Mouse (Mus musculus): ENCODE measurements around the gene Aoc3. TPM values are rescaled to one million over a fixed set of nuclear protein-coding genes. Genes with fewer than 3 reads are reported as not detected.
"Not testable (repeated sequence)": the region's sequence is repeated elsewhere in the genome, so short reads cannot be mapped to it uniquely, and the experiment has no call there.

The Aoc3 gene
- polyA plus RNA-seq (2015; fragmentation: Nextera tagmentation; extraction: Ambion mirVana), result 0.69 and 0.78 TPM in 2 replicates

DNA sequence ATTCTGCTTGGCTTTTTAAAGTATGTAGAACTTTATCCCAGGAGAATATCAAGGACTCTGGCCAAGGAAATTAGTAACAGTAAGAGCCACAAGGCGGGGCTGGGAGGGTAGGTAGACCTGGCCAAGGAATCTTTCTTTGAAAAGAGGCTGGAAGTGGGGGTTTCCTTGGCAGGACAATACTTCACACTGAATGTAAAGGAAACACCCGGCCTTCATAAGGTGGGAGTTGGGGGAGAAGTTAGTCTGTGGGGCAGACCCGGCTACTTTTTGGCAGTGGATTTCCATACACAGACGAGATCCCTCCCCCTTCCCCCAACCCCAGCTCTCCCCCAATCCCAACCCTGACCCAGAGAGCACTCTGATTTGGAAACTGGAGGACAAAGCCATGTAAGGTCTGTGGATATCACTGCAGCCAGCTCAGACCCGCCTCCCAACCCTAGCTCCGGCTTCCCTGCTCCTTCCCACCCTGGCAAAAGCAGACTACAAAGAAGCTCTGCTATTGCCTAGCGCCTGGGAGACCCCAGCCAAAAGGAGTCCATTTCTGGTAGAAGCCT lies at the start of gene Aoc3:
Gene Aoc3, plus strand, starts transcription at position 235 of the 554 bp plus-strand sequence.
- no peak for DNase-seq (ENCODE audit: low spot score)

- no peak for DNase-seq (ENCODE audit: low spot score)
Measured at GRCm38 (mm10) chr11:101280837-101281236, 49.6 kb upstream of the Aoc3 start.

DNA sequence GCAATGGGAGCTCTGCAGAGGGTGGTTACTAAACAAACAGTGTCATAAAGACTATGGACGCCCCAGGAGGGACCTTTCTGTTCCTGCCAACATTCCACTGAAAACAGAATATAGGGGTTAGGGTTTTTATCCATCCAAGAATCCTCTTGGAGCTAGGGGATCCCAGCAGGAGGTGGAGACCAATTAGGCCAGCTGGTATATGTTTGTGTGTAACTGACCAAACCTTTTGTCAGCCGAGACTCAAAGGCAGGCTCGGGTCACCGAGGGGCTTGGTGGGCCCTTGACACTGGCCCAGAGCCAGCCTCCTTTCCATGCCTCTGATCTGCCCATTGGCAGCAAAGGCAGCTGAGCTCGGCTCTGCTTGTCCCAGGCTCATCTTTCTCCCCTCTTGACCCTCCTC lies 47.5 kb upstream of the Aoc3 start:
- DNase-seq (ENCODE audit: low spot score), result no peak

DNA sequence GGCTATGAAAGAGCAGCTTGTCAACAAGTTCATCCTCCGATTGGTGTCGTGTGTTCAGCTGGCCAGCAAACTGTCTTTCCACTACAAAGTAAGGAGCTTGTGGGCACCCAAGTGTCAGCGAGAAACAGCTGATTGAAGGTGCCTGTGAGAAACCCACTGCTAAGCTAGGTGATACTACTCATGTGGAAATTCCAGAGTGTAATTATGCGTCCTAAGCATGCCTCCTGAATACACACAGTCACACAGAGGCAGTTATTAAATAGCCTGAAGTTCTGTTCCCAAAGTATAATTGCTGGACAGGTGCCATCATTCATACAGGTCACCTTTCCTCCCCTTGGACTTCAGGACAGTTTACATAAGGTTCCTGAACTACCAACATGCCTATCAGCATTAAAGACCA lies 46.6 kb upstream of the Aoc3 start:
- no peak for DNase-seq (ENCODE audit: low spot score)

GRCm38 (mm10) chr11:101287306-101287705 lies 43.1 kb upstream of the Aoc3 start:
- no peak for DNase-seq (ENCODE audit: low spot score)

- no peak for DNase-seq (ENCODE audit: low spot score)
Measured at GRCm38 (mm10) chr11:101291231-101291630, 39.2 kb upstream of the Aoc3 start.

GRCm38 (mm10) chr11:101295191-101295590 lies 35.2 kb upstream of the Aoc3 start:
- no peak for DNase-seq (ENCODE audit: low spot score)

DNA sequence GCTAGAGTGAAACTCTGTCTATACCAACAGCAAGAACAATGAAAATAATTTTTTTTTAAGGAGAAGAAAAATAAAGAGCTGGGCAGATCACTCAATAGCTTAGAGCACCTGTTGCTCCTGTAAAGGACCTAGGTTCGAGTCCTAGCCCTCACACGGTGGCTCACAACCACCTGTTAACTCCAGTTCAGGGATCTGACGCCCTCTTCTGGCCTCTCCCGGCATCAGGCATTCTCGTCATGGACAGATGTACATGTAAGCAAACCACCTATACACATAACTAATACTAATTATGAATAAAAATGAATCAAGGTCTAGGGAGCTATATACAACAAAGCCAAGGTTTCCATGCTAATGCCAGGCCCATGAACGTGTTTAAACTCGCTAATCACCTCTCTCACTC lies 29.5 kb upstream of the Aoc3 start:
- DNase-seq (ENCODE audit: low spot score), result no peak

- no peak for DNase-seq (ENCODE audit: low spot score)
Measured at GRCm38 (mm10) chr11:101301299-101302003, 29.0 kb upstream of the Aoc3 start.

GRCm38 (mm10) chr11:101302004-101302798 lies 28.2 kb upstream of the Aoc3 start, which contains the start of gene Becn1:
TSS of gene Becn1 (minus strand) at chr11:101302286.
- DNase-seq (ENCODE audit: low spot score), result peak; percentile 93

DNA sequence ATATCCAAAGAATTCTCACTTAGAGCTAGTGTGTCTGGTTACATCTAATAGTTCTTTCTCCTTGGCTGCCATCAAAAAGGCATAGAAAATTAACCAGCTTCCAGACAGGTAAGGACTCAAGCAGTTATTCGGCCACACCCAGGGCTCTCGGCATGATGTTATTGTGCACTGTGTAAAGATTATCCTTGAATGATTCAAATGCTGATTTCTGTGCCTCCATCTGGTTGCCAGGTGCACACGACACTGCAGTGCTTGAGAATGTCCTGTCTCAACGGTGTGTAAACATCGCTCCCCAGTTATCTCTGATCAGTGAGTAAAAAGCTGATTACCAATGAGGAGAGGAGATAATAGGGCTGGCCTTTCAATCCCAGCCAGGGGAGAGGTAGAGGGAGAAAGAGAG lies 22.7 kb upstream of the Aoc3 start:
- no peak for DNase-seq (ENCODE audit: low spot score)

DNA sequence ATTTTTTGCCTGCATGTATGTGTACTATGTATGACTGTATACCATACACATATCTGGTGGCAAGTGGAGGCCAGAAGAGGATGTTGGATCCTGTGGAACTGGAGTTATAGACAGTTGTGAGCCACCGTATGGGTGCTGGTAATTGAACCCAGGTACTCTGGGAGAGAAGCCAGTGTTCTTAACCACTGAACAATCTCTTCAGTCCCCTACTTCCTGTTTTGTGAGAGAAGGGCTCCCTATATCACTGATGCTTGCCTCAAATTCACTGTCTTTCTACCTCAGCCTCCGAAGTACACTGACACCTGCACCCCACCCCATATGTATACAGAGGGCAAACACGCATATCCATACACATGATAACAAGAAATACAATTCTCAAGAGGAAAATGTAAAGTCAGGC lies 19.3 kb upstream of the Aoc3 start:
- no peak for DNase-seq (ENCODE audit: low spot score)

DNA sequence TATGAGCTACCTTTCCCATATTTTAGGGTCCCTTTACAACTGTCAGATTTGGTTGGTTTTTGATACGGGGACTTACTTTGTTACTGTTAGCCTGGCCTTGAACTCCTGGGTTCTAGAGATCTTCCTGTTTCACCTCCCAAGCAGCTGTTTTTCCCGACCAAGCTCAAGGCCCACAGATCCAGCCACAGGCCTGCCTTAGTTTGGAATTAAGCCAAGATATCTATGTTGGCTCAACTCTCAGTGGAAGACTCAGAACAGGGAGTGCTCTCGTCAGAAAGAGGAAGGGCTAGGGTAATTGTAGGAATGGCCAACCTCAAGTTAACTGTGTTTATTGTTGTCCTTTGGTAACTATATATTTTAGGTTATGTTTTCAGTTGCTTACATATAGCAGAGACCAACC lies 18.3 kb upstream of the Aoc3 start:
- no peak for DNase-seq (ENCODE audit: low spot score)

DNA sequence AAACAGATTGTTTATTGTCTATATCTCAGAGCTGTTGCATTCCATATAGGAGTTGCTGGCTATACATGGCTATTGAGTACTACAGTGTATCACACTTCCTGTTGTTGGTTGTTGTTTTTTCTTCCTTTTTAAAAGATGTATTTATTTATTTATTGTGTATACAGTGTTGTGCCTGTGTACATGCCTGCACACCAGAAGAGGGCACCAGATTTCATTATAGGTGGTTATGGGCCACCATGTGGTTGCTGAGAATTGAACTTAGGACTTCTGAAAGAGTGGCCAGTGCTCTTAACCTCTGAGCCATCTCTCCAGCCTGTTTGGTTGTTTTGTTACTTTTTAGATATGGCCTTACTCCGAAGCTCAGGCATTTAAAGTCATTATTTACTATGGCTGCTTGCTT lies 15.8 kb upstream of the Aoc3 start:
- DNase-seq (ENCODE audit: low spot score), result no peak

DNA sequence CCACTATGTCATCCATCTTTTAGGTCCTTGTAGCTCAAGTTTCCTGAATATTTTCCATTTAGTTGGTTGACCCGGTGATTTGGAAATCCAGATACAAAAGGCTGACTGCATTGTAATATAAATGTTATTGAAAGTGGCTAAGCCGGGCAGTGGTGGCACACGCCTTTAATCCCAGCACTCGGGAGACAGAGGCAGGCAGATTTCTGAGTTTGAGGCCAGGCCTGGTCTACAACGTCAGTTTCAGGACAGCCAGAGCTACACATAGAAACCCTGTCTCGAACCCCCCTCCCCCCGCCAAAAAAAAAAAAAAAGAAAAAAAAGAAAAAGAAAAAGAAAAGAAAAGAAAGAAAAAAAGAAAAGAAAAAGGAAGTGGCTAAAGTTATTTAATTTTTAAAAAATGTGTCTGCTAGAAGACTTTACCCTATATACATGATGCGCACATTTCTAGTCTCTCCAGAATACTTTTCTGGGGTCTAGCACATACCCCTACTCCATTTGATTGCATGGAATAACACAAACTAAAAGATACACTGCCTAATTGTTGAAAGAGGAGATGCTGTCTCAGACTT lies 15.2 kb upstream of the Aoc3 start:
- no peak for DNase-seq (ENCODE audit: low spot score)

- DNase-seq (ENCODE audit: low spot score), result peak; percentile 92
Measured at GRCm38 (mm10) chr11:101315665-101316500, 14.5 kb upstream of the Aoc3 start, which contains the start of gene Psme3. TSS of gene Psme3 (plus strand) at chr11:101316213.

DNA sequence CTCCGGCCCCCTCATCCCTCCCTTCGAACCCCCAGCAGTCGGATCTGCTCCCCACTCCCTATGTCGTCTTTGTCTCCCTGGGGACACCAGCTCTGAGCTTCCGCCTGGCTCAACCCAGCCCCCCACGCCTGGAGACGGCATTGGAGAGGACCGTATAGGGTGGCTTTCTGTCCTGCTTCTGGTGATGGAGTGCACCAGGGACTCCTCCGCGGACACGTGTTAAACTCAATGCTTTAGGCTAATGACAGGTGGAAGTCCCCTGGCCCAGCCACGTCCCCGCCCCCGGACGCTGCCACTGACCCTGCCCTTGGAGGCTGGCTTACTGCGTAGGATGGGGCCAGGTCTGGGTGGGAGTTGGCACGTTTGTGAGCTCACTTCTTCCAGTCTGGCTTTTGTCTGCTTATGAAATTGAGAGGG lies 13.9 kb upstream of the Aoc3 start:
- no peak for DNase-seq (ENCODE audit: low spot score)

- peak; percentile 35 for DNase-seq (ENCODE audit: low spot score)
Measured at GRCm38 (mm10) chr11:101323609-101324008, 6.8 kb upstream of the Aoc3 start.

DNA sequence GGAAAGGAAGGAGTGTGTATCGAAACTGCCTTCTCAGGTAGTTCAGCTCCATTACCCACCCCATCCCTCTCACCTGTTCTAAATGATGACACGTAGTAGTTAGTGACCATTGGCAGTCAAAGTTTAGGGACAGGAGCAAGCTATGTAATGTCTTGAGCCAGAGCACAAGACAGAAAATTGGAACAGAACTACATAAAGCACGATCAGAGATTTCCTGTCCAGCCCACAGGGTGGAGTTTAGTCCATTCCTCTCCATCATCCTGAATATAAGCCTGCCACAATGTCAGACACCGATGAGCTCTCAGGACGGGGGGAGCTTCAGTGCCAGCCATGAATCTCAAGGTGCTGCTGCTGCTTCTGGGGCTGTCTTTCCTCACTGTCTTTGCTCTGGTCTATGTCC lies 5.6 kb upstream of the Aoc3 start, which contains the start of gene Aoc2:
Gene Aoc2, plus strand, starts transcription at position 301 of the 400 bp plus-strand sequence.
- no peak for DNase-seq (ENCODE audit: low spot score)

GRCm38 (mm10) chr11:101325201-101325600 lies 5.2 kb upstream of the Aoc3 start:
- not testable (repeated sequence) for DNase-seq (ENCODE audit: low spot score)

GRCm38 (mm10) chr11:101326147-101326546 lies 4.3 kb upstream of the Aoc3 start:
- DNase-seq (ENCODE audit: low spot score), result no peak

Data from thymus, postnatal 0 days (tissue).